Mouse (Mus musculus): ENCODE data around the gene Map10. TPM values are rescaled to one million over a fixed set of nuclear protein-coding genes. Genes with fewer than 3 reads are reported as not detected.

Map10 gene
- polyA plus RNA-seq, 1 experiment: not detected

- H3K4me3 ChIP-seq: no peak overlapping the region
Observed at GRCm38 (mm10) chr8:125638411-125639058, 31.1 kb upstream of the Map10 start.

GRCm38 (mm10) chr8:125639631-125640030 lies 30.0 kb upstream of the Map10 start:
- TF ChIP-seq POLR2A (IDR thresholded peaks at IDR 0.05; ENCODE audit: insufficient read length, low read depth) (no peak), SRF (IDR thresholded peaks at IDR 0.05; ENCODE audit: control insufficient read depth, insufficient read length, low read depth) (no peak), CEBPB (IDR thresholded peaks at IDR 0.05; ENCODE audit: insufficient read depth, poor library complexity, severe bottlenecking) (no peak), POLR2AphosphoS2 (IDR thresholded peaks at IDR 0.05; ENCODE audit: insufficient read length, low read depth) (no peak), MYOG (IDR thresholded peaks at IDR 0.05; ENCODE audit: control insufficient read depth in 1 of 3, insufficient read depth in 1 of 3, insufficient read length in 2 of 3, low read depth in 2 of 3) (no peak), TCF3 (IDR thresholded peaks at IDR 0.05; ENCODE audit: insufficient read length, low read depth) (no peak), MAX (IDR thresholded peaks at IDR 0.05; ENCODE audit: low read depth) (no peak), USF1 (IDR thresholded peaks at IDR 0.05; ENCODE audit: low read depth) (no peak), TCF12 (IDR thresholded peaks at IDR 0.05; ENCODE audit: insufficient read depth, poor library complexity, severe bottlenecking) (no peak), MYOD1 (IDR thresholded peaks at IDR 0.05; ENCODE audit: control insufficient read depth in 1 of 3, insufficient read length in 2 of 3, low read depth in 2 of 3) (no peak), REST (IDR thresholded peaks at IDR 0.05; ENCODE audit: insufficient read depth, insufficient read length) (no peak), E2F4 (IDR thresholded peaks at IDR 0.05; ENCODE audit: insufficient read depth) (no peak)
- Histone ChIP-seq H3K79me2 (ENCODE audit: control insufficient read depth, insufficient read depth) (no peaks in the 10 kb centered on the region), H3K4me3 (no peak overlapping the region), H3ac (ENCODE audit: control insufficient read depth, insufficient read length) (no peak overlapping the region), H3K27me3 (ENCODE audit: control insufficient read depth, insufficient read depth, insufficient read length) (no peaks in the 10 kb centered on the region), H3K36me3 (ENCODE audit: control insufficient read depth, insufficient read depth) (no peaks in the 10 kb centered on the region), H3K4me2 (ENCODE audit: low read depth) (no peak overlapping the region)

More at GRCm38 (mm10) chr8:125638411-125639058, 31.1 kb upstream of the Map10 start:
- H3K27me3 ChIP-seq (ENCODE audit: control insufficient read depth, insufficient read depth, insufficient read length): no peaks in the 10 kb centered on the region
- no peaks in the 10 kb centered on the region for H3K36me3 ChIP-seq (ENCODE audit: control insufficient read depth, insufficient read depth)
- no peak for TF ChIP-seq REST (IDR thresholded peaks at IDR 0.05; ENCODE audit: insufficient read depth, insufficient read length)
- TF ChIP-seq MAX (IDR thresholded peaks at IDR 0.05; ENCODE audit: low read depth): no peak
- no peak for TF ChIP-seq POLR2A (IDR thresholded peaks at IDR 0.05; ENCODE audit: insufficient read length, low read depth)
- no peak for TF ChIP-seq POLR2AphosphoS2 (IDR thresholded peaks at IDR 0.05; ENCODE audit: insufficient read length, low read depth)
- no peak for TF ChIP-seq E2F4 (IDR thresholded peaks at IDR 0.05; ENCODE audit: insufficient read depth)
- TF ChIP-seq TCF12 (IDR thresholded peaks at IDR 0.05; ENCODE audit: insufficient read depth, poor library complexity, severe bottlenecking): no peak
- H3K79me2 ChIP-seq (ENCODE audit: control insufficient read depth, insufficient read depth): no peaks in the 10 kb centered on the region
- H3K4me2 ChIP-seq (ENCODE audit: low read depth): peak overlapping the region; percentile 5
- H3ac ChIP-seq (ENCODE audit: control insufficient read depth, insufficient read length): no peak overlapping the region

DNA sequence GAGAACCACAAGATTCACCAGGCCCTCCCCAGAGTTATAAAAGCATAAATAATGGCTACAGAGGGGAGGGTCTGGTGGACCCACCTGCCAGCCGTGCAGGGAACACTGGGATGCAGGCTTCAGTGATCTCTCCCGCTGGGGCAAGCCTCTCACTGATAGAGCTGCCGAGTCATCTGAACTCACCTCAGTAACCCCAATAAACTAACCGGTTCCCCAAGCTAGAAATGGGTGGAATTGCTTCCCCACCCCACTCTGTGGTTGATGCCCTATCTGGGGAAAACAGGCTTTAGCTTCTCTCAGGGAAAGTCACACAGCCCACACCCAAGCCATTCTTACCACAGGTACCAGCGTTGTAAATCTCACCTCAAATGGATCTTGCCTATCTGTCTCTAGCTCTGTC lies 28.9 kb upstream of the Map10 start:
- H3K27me3 ChIP-seq (ENCODE audit: control insufficient read depth, insufficient read depth, insufficient read length): no peaks in the 10 kb centered on the region
- H3K4me3 ChIP-seq: no peak overlapping the region
- no peak overlapping the region for H3ac ChIP-seq (ENCODE audit: control insufficient read depth, insufficient read length)
- H3K36me3 ChIP-seq (ENCODE audit: control insufficient read depth, insufficient read depth): no peaks in the 10 kb centered on the region
- H3K4me2 ChIP-seq (ENCODE audit: low read depth): no peak overlapping the region
- H3K79me2 ChIP-seq (ENCODE audit: control insufficient read depth, insufficient read depth): no peaks in the 10 kb centered on the region
- TF ChIP-seq CEBPB (IDR thresholded peaks at IDR 0.05; ENCODE audit: insufficient read depth, poor library complexity, severe bottlenecking) (no peak), POLR2A (IDR thresholded peaks at IDR 0.05; ENCODE audit: insufficient read length, low read depth) (no peak)

DNA sequence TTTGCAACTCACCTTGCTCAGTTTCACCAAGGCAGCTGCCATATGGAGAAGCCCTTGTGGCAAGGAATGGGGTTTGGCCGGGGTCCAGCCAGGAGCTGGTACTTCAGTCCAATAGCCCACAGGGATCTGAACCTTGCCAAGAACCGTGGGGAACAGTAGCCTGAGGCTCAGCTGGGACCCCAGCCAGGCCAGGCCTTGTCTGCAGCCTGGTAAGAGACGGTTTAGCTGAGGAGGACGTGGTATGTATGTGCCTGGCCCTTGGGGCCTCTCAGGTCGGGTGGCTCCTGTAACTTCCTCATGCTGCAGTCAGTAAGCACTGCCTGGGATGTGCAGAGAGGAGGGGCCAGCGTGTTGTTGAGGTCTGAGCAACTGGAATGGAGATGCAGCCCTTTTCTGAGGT lies 27.8 kb upstream of the Map10 start:
- Histone ChIP-seq H3K79me2 (ENCODE audit: control insufficient read depth, insufficient read depth) (no peaks in the 10 kb centered on the region), H3K36me3 (ENCODE audit: control insufficient read depth, insufficient read depth) (no peaks in the 10 kb centered on the region), H3K4me2 (ENCODE audit: low read depth) (peak overlapping the region; percentile 21), H3K27me3 (ENCODE audit: control insufficient read depth, insufficient read depth, insufficient read length) (no peaks in the 10 kb centered on the region), H3ac (ENCODE audit: control insufficient read depth, insufficient read length) (no peak overlapping the region), H3K4me3 (no peak overlapping the region)
- TF ChIP-seq SRF (IDR thresholded peaks at IDR 0.05; ENCODE audit: control insufficient read depth, insufficient read length, low read depth) (no peak), MYOD1 (IDR thresholded peaks at IDR 0.05; ENCODE audit: control insufficient read depth in 1 of 3, insufficient read length in 2 of 3, low read depth in 2 of 3) (peak in 1 of 3 experiments; percentile 9)

GRCm38 (mm10) chr8:125645757-125646478 lies 23.7 kb upstream of the Map10 start:
- no peak overlapping the region for H3K4me2 ChIP-seq (ENCODE audit: low read depth)
- no peaks in the 10 kb centered on the region for H3K36me3 ChIP-seq (ENCODE audit: control insufficient read depth, insufficient read depth)
- no peaks in the 10 kb centered on the region for H3K27me3 ChIP-seq (ENCODE audit: control insufficient read depth, insufficient read depth, insufficient read length)
- TF ChIP-seq SRF (IDR thresholded peaks at IDR 0.05; ENCODE audit: control insufficient read depth, insufficient read length, low read depth): no peak
- TF ChIP-seq POLR2A (IDR thresholded peaks at IDR 0.05; ENCODE audit: insufficient read length, low read depth): no peak
- TF ChIP-seq E2F4 (IDR thresholded peaks at IDR 0.05; ENCODE audit: insufficient read depth): no peak
- no peak for TF ChIP-seq TCF12 (IDR thresholded peaks at IDR 0.05; ENCODE audit: insufficient read depth, poor library complexity, severe bottlenecking)
- no peak for TF ChIP-seq POLR2AphosphoS2 (IDR thresholded peaks at IDR 0.05; ENCODE audit: insufficient read length, low read depth)
- no peak for TF ChIP-seq REST (IDR thresholded peaks at IDR 0.05; ENCODE audit: insufficient read depth, insufficient read length)
- TF ChIP-seq USF1 (IDR thresholded peaks at IDR 0.05; ENCODE audit: low read depth): no peak
- TF ChIP-seq MAX (IDR thresholded peaks at IDR 0.05; ENCODE audit: low read depth): no peak
- no peak for TF ChIP-seq MYOD1 (IDR thresholded peaks at IDR 0.05; ENCODE audit: control insufficient read depth in 1 of 3, insufficient read length in 2 of 3, low read depth in 2 of 3)
- TF ChIP-seq TCF3 (IDR thresholded peaks at IDR 0.05; ENCODE audit: insufficient read length, low read depth): no peak
- no peak for TF ChIP-seq CEBPB (IDR thresholded peaks at IDR 0.05; ENCODE audit: insufficient read depth, poor library complexity, severe bottlenecking)
- no peak for TF ChIP-seq MYOG (IDR thresholded peaks at IDR 0.05; ENCODE audit: control insufficient read depth in 1 of 3, insufficient read depth in 1 of 3, insufficient read length in 2 of 3, low read depth in 2 of 3)
- H3K79me2 ChIP-seq (ENCODE audit: control insufficient read depth, insufficient read depth): no peaks in the 10 kb centered on the region
- no peak overlapping the region for H3ac ChIP-seq (ENCODE audit: control insufficient read depth, insufficient read length)
- no peak overlapping the region for H3K4me3 ChIP-seq

All from myocyte (in vitro differentiated cells).